Mouse (Mus musculus): ENCODE data around the gene Anxa9. TPM values are rescaled to one million over a fixed set of nuclear protein-coding genes. Genes with fewer than 3 reads are reported as not detected.

Gene Anxa9
- total RNA-seq, 2 experiments from 2014 or later = 0.57 to 1.1 TPM

DNA sequence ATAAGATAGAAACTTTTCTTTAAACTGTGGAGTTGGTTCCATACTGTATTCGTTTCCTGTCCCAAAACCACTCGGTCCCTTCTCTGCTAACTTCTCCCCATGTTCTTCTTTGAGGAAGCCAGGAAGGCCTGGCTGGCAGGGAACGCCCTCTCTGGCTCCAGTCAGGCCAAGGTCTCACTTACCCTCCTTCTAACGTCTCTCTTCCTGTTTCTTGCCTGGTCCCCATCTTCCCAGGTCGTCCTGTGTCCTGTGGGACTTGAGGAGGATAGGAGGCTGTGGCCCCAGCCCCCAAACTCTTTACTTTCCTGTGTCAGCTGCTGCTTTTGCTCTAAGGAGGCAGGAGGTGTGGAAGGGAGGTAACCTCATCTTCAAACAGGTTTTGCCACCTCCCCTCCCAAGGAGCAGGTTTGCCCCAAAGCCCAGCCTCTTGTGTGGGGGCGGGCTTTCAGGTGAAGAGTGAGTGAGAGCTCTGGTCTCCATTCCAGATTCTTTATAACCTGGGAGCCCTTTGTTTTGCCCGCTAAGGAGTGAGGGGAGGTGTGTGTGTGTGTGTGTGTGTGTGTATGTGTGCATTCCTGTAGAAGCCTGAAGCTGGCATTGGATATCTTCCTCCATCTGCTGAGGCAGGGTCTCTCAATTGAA is 56.1 kb downstream of the Anxa9 start, which contains the start of gene Bnipl:
Gene Bnipl, minus strand, starts transcription at position 411 of the 642 bp plus-strand sequence.
- no peak for DNase-seq (ENCODE audit: low spot score in 2 of 2)

DNA sequence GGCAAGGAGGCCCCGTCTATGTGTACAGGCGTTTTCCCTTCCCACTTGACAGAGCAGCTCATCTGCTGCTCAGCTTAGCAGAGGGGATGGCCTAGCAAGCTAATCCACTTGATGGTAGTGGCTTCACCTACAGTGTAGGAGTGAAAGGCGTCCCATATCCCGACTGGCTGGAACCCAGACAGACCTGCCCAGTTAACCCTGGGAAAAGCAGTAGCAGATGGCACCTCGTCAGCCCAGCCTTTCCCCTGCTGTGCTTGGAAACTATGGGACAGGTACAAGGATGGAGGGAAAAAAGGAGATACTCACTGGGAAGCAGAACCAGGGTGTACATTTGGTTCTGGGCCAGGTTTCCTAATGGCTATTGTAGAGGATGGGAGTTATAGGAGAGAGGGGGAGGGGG is 56.6 kb downstream of the Anxa9 start:
- DNase-seq (ENCODE audit: low spot score in 2 of 2) = no peak

GRCm38 (mm10) chr3:95247660-95248336 is 59.2 kb downstream of the Anxa9 start:
- DNase-seq (ENCODE audit: low spot score in 2 of 2) = no peak

- DNase-seq (ENCODE audit: low spot score in 2 of 2) = peak in 1 of 2 experiments; percentile 33
Observed at GRCm38 (mm10) chr3:95246465-95247231, 60.3 kb downstream of the Anxa9 start.

Other genes starting within 250 kb of the Anxa9 start
- 10 to 100 TPM; 22.7 to 26.2 TPM for gene Pip5k1a, start 200.2 kb downstream of the Anxa9 start, total RNA-seq (2021)
- 10 to 100 TPM; 62.3 to 71.2 TPM for gene Vps72, start 196.2 kb downstream of the Anxa9 start, total RNA-seq (2021)
- 100 to 1,000 TPM; 250 to 275 TPM for gene Tmod4, start 182.7 kb downstream of the Anxa9 start, total RNA-seq (2021)
- gene Scnm1, start 173.2 kb downstream of the Anxa9 start, total RNA-seq (2021) = 10 to 100 TPM; 48.8 to 51.2 TPM
- gene Lysmd1, start 173.1 kb downstream of the Anxa9 start, total RNA-seq (2021) = 1 to 10 TPM; 6.8 to 7.0 TPM
- gene Tnfaip8l2, start 164.8 kb downstream of the Anxa9 start, total RNA-seq (2021) = 1 to 10 TPM; 2.8 to 3.7 TPM
- gene Sema6c, start 146.7 kb downstream of the Anxa9 start, total RNA-seq (2021) = 100 to 1,000 TPM; 112 to 123 TPM
- gene Gabpb2, start 89.3 kb downstream of the Anxa9 start, total RNA-seq (2021) = 10 to 100 TPM; 18.0 to 18.8 TPM
- 10 to 100 TPM; 48.1 to 49.2 TPM for gene Cdc42se1, start 78.4 kb downstream of the Anxa9 start, total RNA-seq (2021)
- 10 to 100 TPM; 30.9 to 34.4 TPM for gene Mllt11, start 75.0 kb downstream of the Anxa9 start, total RNA-seq (2021)
- under 1 TPM in 1 of 2 experiments, not detected in 1; 0.18 TPM for gene Gm128, start 65.6 kb downstream of the Anxa9 start, total RNA-seq (2021)
- under 1 TPM; 0.16 to 0.29 TPM for gene Bnipl, start 56.0 kb downstream of the Anxa9 start, total RNA-seq (2021)
- 10 to 100 TPM; 22.8 to 26.8 TPM for gene Mindy1, start 25.8 kb downstream of the Anxa9 start, total RNA-seq (2021)
- 10 to 100 TPM; 68.7 to 78.2 TPM for gene Prune1, start 25.1 kb downstream of the Anxa9 start, total RNA-seq (2021)
- gene Cers2, start 7.6 kb upstream of the Anxa9 start, total RNA-seq (2021) = 10 to 100 TPM; 56.0 to 61.5 TPM
- 10 to 100 TPM; 22.5 to 24.5 TPM for gene Setdb1, start 50.0 kb upstream of the Anxa9 start, total RNA-seq (2021)
- gene 4930558C23Rik, start 95.7 kb upstream of the Anxa9 start, total RNA-seq (2021) = not detected
- 10 to 100 TPM; 59.6 to 72.8 TPM for gene Arnt, start 127.2 kb upstream of the Anxa9 start, total RNA-seq (2021)
- gene Ctsk, start 192.1 kb upstream of the Anxa9 start, total RNA-seq (2021) = 10 to 100 TPM; 49.1 to 52.4 TPM
- gene Ctss, start 219.6 kb upstream of the Anxa9 start, total RNA-seq (2021) = 10 to 100 TPM; 10.1 to 10.7 TPM

All from gastrocnemius, postnatal 4 days (tissue).